Mouse (Mus musculus) liver, embryonic 11.5 days (tissue): Measurements from ENCODE around the gene Kif24. TPM values are rescaled to one million over a fixed set of nuclear protein-coding genes. Genes with fewer than 3 reads are reported as not detected.

ENCODE experiments used
- ATAC-seq: fragments of 200-750 bp; cut with Nextera tagmentation; replicated peaks from 2 replicates; pipeline ENCODE4 v1.8.0; 2017; ENCODE audit warnings: moderate number of reproducible peaks, mild to moderate bottlenecking, moderate TSS enrichment, moderate library complexity; ENCODE audit not compliant: low FRiP score
- DNase-seq: peaks from one replicate; pipeline ENCODE4 v3.0.0-alpha.2; 2017; ENCODE audit warnings: low spot score
- H3K27ac ChIP-seq: fragments of 300-500 bp; sonication (generic); 2 replicates; pipeline ENCODE4 v1.5.1; 2014; ENCODE audit warnings: mild to moderate bottlenecking, low read depth, low read length, control low read depth
- H3K27me3 ChIP-seq: fragments of 300-500 bp; sonication (generic); replicated peaks from 2 replicates; pipeline ENCODE4 v1.6.1; 2014; ENCODE audit warnings: low read length, mixed read lengths; ENCODE audit not compliant: control insufficient read depth, insufficient read depth
- H3K36me3 ChIP-seq: fragments of 300-500 bp; sonication (generic); 2 replicates; pipeline ENCODE4 v1.6.1; 2014; ENCODE audit warnings: mild to moderate bottlenecking, low read length, moderate library complexity, mixed read lengths; ENCODE audit not compliant: control insufficient read depth, insufficient read depth
- H3K4me1 ChIP-seq: fragments of 300-500 bp; sonication (generic); replicated peaks from 2 replicates; pipeline ENCODE4 v1.6.1; 2014; ENCODE audit warnings: low read length, mixed read lengths; ENCODE audit not compliant: control insufficient read depth, insufficient read depth
- H3K4me2 ChIP-seq: fragments of 300-500 bp; sonication (generic); 2 replicates; pipeline ENCODE4 v1.6.1; 2014; ENCODE audit warnings: mild to moderate bottlenecking, control low read depth, moderate library complexity
- H3K4me3 ChIP-seq: fragments of 300-500 bp; sonication (generic); 2 replicates; pipeline ENCODE4 v1.5.1; 2014; ENCODE audit warnings: low read depth, low read length, control low read depth
- H3K9ac ChIP-seq: fragments of 300-500 bp; sonication (generic); 2 replicates; pipeline ENCODE4 v1.6.1; 2014; ENCODE audit warnings: low read depth, low read length, control low read depth
- H3K9me3 ChIP-seq: fragments of 300-500 bp; sonication (generic); 2 replicates; pipeline ENCODE4 v1.6.1; 2016; ENCODE audit warnings: low read length, inconsistent platforms, mixed read lengths; ENCODE audit not compliant: control insufficient read depth
- WGBS: fragments of 180-500 bp; shearing (Covaris S2); extraction: QIAGEN DNeasy Blood & Tissue Kit; methylation state at CpG from one replicate; pipeline ENCODE4 v1.1.7; 2014; 5-methylcytosine and 5-hydroxymethylcytosine counted together
- polyA plus RNA-seq: library from polyadenylated mRNA; unstranded; fragments of >200 nt; fragmentation: Nextera tagmentation; extraction: Ambion mirVana; gene quantifications from 2 replicates; pipeline ENCODE4 v1.2.1, GENCODE M21; 2014

Gene Kif24
- polyA plus RNA-seq, 1 experiment from 2014 or later = 8.6 TPM

- DNase-seq (no peak), ATAC-seq (peak; percentile 95)
- Histone ChIP-seq H3K9me3 (no peaks in the 10 kb centered on the region), H3K27ac (peak overlapping the region; percentile 80), H3K9ac (peak overlapping the region; percentile 40; the same call in 1 of the 2 replicates), H3K4me2 (peak overlapping the region; percentile 40), H3K4me1 (peaks cover 18% of the 10 kb centered on the region), H3K4me3 (0 out of 2 replicates have a peak overlapping the region, but pooled peaks have one; percentile 3), H3K27me3 (no peaks in the 10 kb centered on the region), H3K36me3 (peaks cover 23% of the 10 kb centered on the region)
- WGBS = 53% methylated on average over 7 of the region's 7 CpGs
Observed at GRCm38 (mm10) chr4:41387755-41388469, 76.8 kb downstream of the Kif24 start.

DNA sequence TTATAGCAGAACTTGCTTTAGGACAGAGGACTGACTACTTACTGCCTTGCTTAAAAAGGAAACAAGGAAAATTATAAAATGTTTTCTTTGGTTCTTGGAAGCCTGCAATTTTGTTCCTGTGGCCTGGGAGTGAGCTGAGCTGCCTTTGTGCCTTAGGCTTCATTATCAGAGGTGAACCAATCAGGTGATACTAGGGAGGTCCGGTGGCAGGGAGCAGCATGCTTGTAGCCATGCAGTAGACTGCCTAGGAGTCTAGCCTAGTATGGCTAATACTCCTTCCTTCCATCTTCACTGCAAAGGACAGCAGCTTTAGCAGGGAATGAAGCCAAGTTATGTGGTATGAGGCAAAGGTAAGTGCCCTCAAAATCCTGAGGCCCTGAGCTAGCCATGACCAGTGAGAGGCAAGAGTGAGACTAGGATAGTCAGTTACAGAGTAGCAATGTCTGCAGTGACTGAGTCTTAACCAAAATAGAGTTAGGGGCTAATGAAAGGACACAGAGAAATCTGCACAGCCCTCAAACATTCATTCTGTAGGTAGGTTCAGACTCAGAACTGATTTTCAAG lies 78.2 kb downstream of the Kif24 start:
- 71% methylated on average over 1 of the region's 1 CpGs for WGBS
- Histone ChIP-seq H3K4me2 (no peak overlapping the region), H3K4me1 (peaks cover 19% of the 10 kb centered on the region), H3K36me3 (peaks cover 18% of the 10 kb centered on the region), H3K27ac (peak overlapping the region; percentile 80), H3K9ac (0 out of 2 replicates have a peak overlapping the region, but pooled peaks have one; percentile 16), H3K4me3 (no peak overlapping the region), H3K9me3 (no peaks in the 10 kb centered on the region), H3K27me3 (no peaks in the 10 kb centered on the region)
- DNase-seq (no peak), ATAC-seq (no peak)

- Histone ChIP-seq H3K4me2 (no peak overlapping the region), H3K4me3 (no peak overlapping the region), H3K27me3 (no peaks in the 10 kb centered on the region), H3K9me3 (no peaks in the 10 kb centered on the region), H3K9ac (no peak overlapping the region), H3K4me1 (peaks cover 9% of the 10 kb centered on the region), H3K27ac (no peak overlapping the region), H3K36me3 (peaks cover 14% of the 10 kb centered on the region)
- DNase-seq (no peak), ATAC-seq (peak; percentile 75)
- 73% methylated on average over 5 of the region's 5 CpGs for WGBS
Observed at GRCm38 (mm10) chr4:41381213-41381950, 83.3 kb downstream of the Kif24 start.

- H3K9me3 ChIP-seq = no peaks in the 10 kb centered on the region
- no peak for ATAC-seq
- no peaks in the 10 kb centered on the region for H3K27me3 ChIP-seq
- H3K4me3 ChIP-seq = no peak overlapping the region
- peaks cover 16% of the 10 kb centered on the region for H3K36me3 ChIP-seq
- no peak overlapping the region for H3K27ac ChIP-seq
- H3K9ac ChIP-seq = no peak overlapping the region
- no peak for DNase-seq
- H3K4me2 ChIP-seq = no peak overlapping the region
- H3K4me1 ChIP-seq = peaks cover 7% of the 10 kb centered on the region; the same call in 1 of the 2 replicates
Observed at GRCm38 (mm10) chr4:41377567-41377966, 87.1 kb downstream of the Kif24 start.

GRCm38 (mm10) chr4:41369702-41370437 lies 94.8 kb downstream of the Kif24 start:
- ATAC-seq (no peak), DNase-seq (no peak)
- no peak overlapping the region for H3K9ac ChIP-seq
- no peaks in the 10 kb centered on the region for H3K27me3 ChIP-seq
- no peak overlapping the region for H3K4me2 ChIP-seq
- H3K36me3 ChIP-seq = peaks cover 8% of the 10 kb centered on the region
- no peaks in the 10 kb centered on the region for H3K4me1 ChIP-seq
- H3K9me3 ChIP-seq = no peaks in the 10 kb centered on the region
- WGBS = 89% methylated on average over 9 of the region's 9 CpGs
- no peak overlapping the region for H3K27ac ChIP-seq
- no peak overlapping the region for H3K4me3 ChIP-seq

DNA sequence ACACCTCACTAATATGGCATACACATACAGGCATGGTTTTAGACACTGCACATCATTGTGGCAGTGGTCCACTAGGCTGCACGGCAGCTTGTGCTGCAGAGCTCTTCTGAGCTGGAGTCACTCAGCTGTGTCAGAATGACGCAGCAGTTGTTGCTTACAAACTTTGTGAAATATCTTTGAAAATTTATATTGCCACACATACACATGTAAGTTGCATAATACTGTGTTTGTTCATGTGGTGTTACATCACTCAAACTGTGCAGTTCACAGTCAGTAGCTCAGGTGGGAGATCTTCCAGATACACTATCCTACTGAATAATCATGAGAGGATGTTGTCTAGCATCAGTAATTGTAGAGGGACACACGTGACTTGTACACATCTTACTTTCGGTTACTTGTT lies 96.5 kb downstream of the Kif24 start:
- Histone ChIP-seq H3K4me1 (no peaks in the 10 kb centered on the region), H3K9me3 (no peaks in the 10 kb centered on the region), H3K4me2 (no peak overlapping the region), H3K4me3 (no peak overlapping the region), H3K9ac (no peak overlapping the region), H3K27ac (no peak overlapping the region), H3K27me3 (no peaks in the 10 kb centered on the region), H3K36me3 (peaks cover 4% of the 10 kb centered on the region)
- WGBS = 88% methylated on average over 4 of the region's 4 CpGs
- DNase-seq (no peak), ATAC-seq (no peak)

GRCm38 (mm10) chr4:41361059-41361458 lies 103.6 kb downstream of the Kif24 start:
- H3K9me3 ChIP-seq = no peaks in the 10 kb centered on the region
- no peak overlapping the region for H3K4me2 ChIP-seq
- no peak for DNase-seq
- no peak overlapping the region for H3K9ac ChIP-seq
- no peak for ATAC-seq
- H3K4me1 ChIP-seq = no peaks in the 10 kb centered on the region
- 91% methylated on average over 3 of the region's 3 CpGs for WGBS
- no peaks in the 10 kb centered on the region for H3K27me3 ChIP-seq
- H3K27ac ChIP-seq = no peak overlapping the region
- H3K36me3 ChIP-seq = peaks cover 5% of the 10 kb centered on the region; the same call in 1 of the 2 replicates
- H3K4me3 ChIP-seq = no peak overlapping the region

- DNase-seq = no peak
- H3K4me2 ChIP-seq = no peak overlapping the region
- no peak for ATAC-seq
- no peaks in the 10 kb centered on the region for H3K27me3 ChIP-seq
- peaks cover 10% of the 10 kb centered on the region; the same call in 1 of the 2 replicates for H3K36me3 ChIP-seq
- no peak overlapping the region for H3K27ac ChIP-seq
- no peaks in the 10 kb centered on the region for H3K9me3 ChIP-seq
- H3K4me3 ChIP-seq = no peak overlapping the region
- H3K4me1 ChIP-seq = no peaks in the 10 kb centered on the region
- WGBS = 90% methylated on average over 7 of the region's 7 CpGs
- no peak overlapping the region for H3K9ac ChIP-seq
Observed at GRCm38 (mm10) chr4:41359358-41359757, 105.3 kb downstream of the Kif24 start.
